Mouse (Mus musculus): ENCODE measurements around the gene Ren1. TPM values are rescaled to one million over a fixed set of nuclear protein-coding genes. Genes with fewer than 3 reads are reported as not detected.

Gene Ren1
- polyA plus RNA-seq, 1 experiment = 0.08 TPM

- H3K27me3 ChIP-seq (ENCODE audit: control insufficient read depth, insufficient read depth, low read length) = no peaks in the 10 kb centered on the region
- H3K4me3 ChIP-seq (replicated peaks; ENCODE audit: insufficient read depth, low read depth, low read length) = no peak overlapping the region
- DNase-seq = no peak
- H3K4me1 ChIP-seq (ENCODE audit: control insufficient read depth, insufficient read depth, low read length) = no peaks in the 10 kb centered on the region
- no peak for TF ChIP-seq POLR2A (IDR thresholded peaks at IDR 0.05; ENCODE audit: borderline replicate concordance, insufficient read depth, low read length)
- TF ChIP-seq CTCF (IDR thresholded peaks at IDR 0.05; ENCODE audit: borderline replicate concordance, insufficient read depth, low read depth, low read length) = no peak
- no peak overlapping the region for H3K27ac ChIP-seq (ENCODE audit: insufficient read depth, low read length)
- 41% methylated on average over 4 of the region's 4 CpGs for WGBS
These were observed 44.4 kb downstream of the Ren1 start for GRCm38 (mm10) chr1:133394702-133395101.

DNA sequence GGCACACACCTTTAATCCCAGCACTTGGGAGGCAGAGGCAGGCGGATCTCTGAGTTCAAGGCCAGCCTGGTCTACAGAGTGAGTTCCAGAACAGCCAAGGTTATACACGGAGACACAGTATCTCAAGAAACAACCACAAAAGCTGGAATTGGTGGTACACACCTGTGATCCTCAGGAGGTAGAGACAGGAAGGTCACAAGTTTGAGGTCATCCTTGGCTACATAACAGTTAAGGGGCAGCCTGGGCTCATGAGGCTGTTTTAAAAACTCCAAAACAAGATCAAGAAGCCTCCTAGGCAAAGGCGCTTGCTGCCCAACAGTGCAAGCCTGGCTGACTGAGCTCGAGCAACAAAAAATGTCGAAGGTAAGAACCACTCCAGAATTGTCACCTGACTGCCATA, 46.4 kb downstream of the Ren1 start:
- Histone ChIP-seq H3K27me3 (ENCODE audit: control insufficient read depth, insufficient read depth, low read length) (no peaks in the 10 kb centered on the region), H3K27ac (ENCODE audit: insufficient read depth, low read length) (no peak overlapping the region), H3K4me3 (replicated peaks; ENCODE audit: insufficient read depth, low read depth, low read length) (no peak overlapping the region), H3K4me1 (ENCODE audit: control insufficient read depth, insufficient read depth, low read length) (no peaks in the 10 kb centered on the region)
- no peak for DNase-seq
- TF ChIP-seq CTCF (IDR thresholded peaks at IDR 0.05; ENCODE audit: borderline replicate concordance, insufficient read depth, low read depth, low read length) (no peak), POLR2A (IDR thresholded peaks at IDR 0.05; ENCODE audit: borderline replicate concordance, insufficient read depth, low read length) (no peak)
- 78% methylated on average over 5 of the region's 5 CpGs for WGBS

GRCm38 (mm10) chr1:133397094-133397482, 46.8 kb downstream of the Ren1 start:
- TF ChIP-seq POLR2A (IDR thresholded peaks at IDR 0.05; ENCODE audit: borderline replicate concordance, insufficient read depth, low read length) (no peak), CTCF (IDR thresholded peaks at IDR 0.05; ENCODE audit: borderline replicate concordance, insufficient read depth, low read depth, low read length) (no peak)
- WGBS = 69% methylated on average over 5 of the region's 5 CpGs
- no peak for DNase-seq
- Histone ChIP-seq H3K4me3 (replicated peaks; ENCODE audit: insufficient read depth, low read depth, low read length) (no peak overlapping the region), H3K4me1 (ENCODE audit: control insufficient read depth, insufficient read depth, low read length) (no peaks in the 10 kb centered on the region), H3K27ac (ENCODE audit: insufficient read depth, low read length) (no peak overlapping the region), H3K27me3 (ENCODE audit: control insufficient read depth, insufficient read depth, low read length) (no peaks in the 10 kb centered on the region)

GRCm38 (mm10) chr1:133397483-133398237, 47.4 kb downstream of the Ren1 start:
- no peak for TF ChIP-seq CTCF (IDR thresholded peaks at IDR 0.05; ENCODE audit: borderline replicate concordance, insufficient read depth, low read depth, low read length)
- TF ChIP-seq POLR2A (IDR thresholded peaks at IDR 0.05; ENCODE audit: borderline replicate concordance, insufficient read depth, low read length) = no peak
- Histone ChIP-seq H3K4me1 (ENCODE audit: control insufficient read depth, insufficient read depth, low read length) (no peaks in the 10 kb centered on the region), H3K27me3 (ENCODE audit: control insufficient read depth, insufficient read depth, low read length) (no peaks in the 10 kb centered on the region), H3K4me3 (replicated peaks; ENCODE audit: insufficient read depth, low read depth, low read length) (no peak overlapping the region), H3K27ac (ENCODE audit: insufficient read depth, low read length) (0 out of 2 replicates have a peak overlapping the region, but pooled peaks have one; percentile 34)
- DNase-seq = peak in 1 of 2 experiments; percentile 19
- 22% methylated on average over 17 of the region's 17 CpGs for WGBS

- Histone ChIP-seq H3K4me3 (replicated peaks; ENCODE audit: insufficient read depth, low read depth, low read length) (no peak overlapping the region), H3K27ac (ENCODE audit: insufficient read depth, low read length) (no peak overlapping the region), H3K27me3 (ENCODE audit: control insufficient read depth, insufficient read depth, low read length) (no peaks in the 10 kb centered on the region), H3K4me1 (ENCODE audit: control insufficient read depth, insufficient read depth, low read length) (no peaks in the 10 kb centered on the region)
- TF ChIP-seq CTCF (IDR thresholded peaks at IDR 0.05; ENCODE audit: borderline replicate concordance, insufficient read depth, low read depth, low read length) (no peak), POLR2A (IDR thresholded peaks at IDR 0.05; ENCODE audit: borderline replicate concordance, insufficient read depth, low read length) (no peak)
- 68% methylated on average over 13 of the region's 13 CpGs for WGBS
- no peak for DNase-seq
These were observed 49.9 kb downstream of the Ren1 start for GRCm38 (mm10) chr1:133400014-133400725.

GRCm38 (mm10) chr1:133404005-133404404, 53.7 kb downstream of the Ren1 start:
- DNase-seq = no peak
- no peaks in the 10 kb centered on the region for H3K27me3 ChIP-seq (ENCODE audit: control insufficient read depth, insufficient read depth, low read length)
- 90% methylated on average over 4 of the region's 4 CpGs for WGBS

GRCm38 (mm10) chr1:133406614-133407013, 56.3 kb downstream of the Ren1 start:
- no peaks in the 10 kb centered on the region for H3K27me3 ChIP-seq (ENCODE audit: control insufficient read depth, insufficient read depth, low read length)
- 88% methylated on average over 7 of the region's 7 CpGs for WGBS
- no peak overlapping the region for H3K27ac ChIP-seq (ENCODE audit: insufficient read depth, low read length)
- no peak overlapping the region for H3K4me3 ChIP-seq (replicated peaks; ENCODE audit: insufficient read depth, low read depth, low read length)
- TF ChIP-seq CTCF (IDR thresholded peaks at IDR 0.05; ENCODE audit: borderline replicate concordance, insufficient read depth, low read depth, low read length) = no peak
- TF ChIP-seq POLR2A (IDR thresholded peaks at IDR 0.05; ENCODE audit: borderline replicate concordance, insufficient read depth, low read length) = no peak
- no peaks in the 10 kb centered on the region for H3K4me1 ChIP-seq (ENCODE audit: control insufficient read depth, insufficient read depth, low read length)
- no peak for DNase-seq

More at GRCm38 (mm10) chr1:133404005-133404404, 53.7 kb downstream of the Ren1 start:
- no peaks in the 10 kb centered on the region for H3K4me1 ChIP-seq (ENCODE audit: control insufficient read depth, insufficient read depth, low read length)
- TF ChIP-seq POLR2A (IDR thresholded peaks at IDR 0.05; ENCODE audit: borderline replicate concordance, insufficient read depth, low read length) = no peak
- TF ChIP-seq CTCF (IDR thresholded peaks at IDR 0.05; ENCODE audit: borderline replicate concordance, insufficient read depth, low read depth, low read length) = no peak
- no peak overlapping the region for H3K4me3 ChIP-seq (replicated peaks; ENCODE audit: insufficient read depth, low read depth, low read length)
- no peak overlapping the region for H3K27ac ChIP-seq (ENCODE audit: insufficient read depth, low read length)

- TF ChIP-seq CTCF (IDR thresholded peaks at IDR 0.05; ENCODE audit: borderline replicate concordance, insufficient read depth, low read depth, low read length) (no peak), POLR2A (IDR thresholded peaks at IDR 0.05; ENCODE audit: borderline replicate concordance, insufficient read depth, low read length) (no peak)
- H3K27ac ChIP-seq (ENCODE audit: insufficient read depth, low read length) = no peak overlapping the region
- 63% methylated on average over 6 of the region's 6 CpGs for WGBS
- no peak for DNase-seq
- H3K4me3 ChIP-seq (replicated peaks; ENCODE audit: insufficient read depth, low read depth, low read length) = no peak overlapping the region
- no peaks in the 10 kb centered on the region for H3K27me3 ChIP-seq (ENCODE audit: control insufficient read depth, insufficient read depth, low read length)
- no peaks in the 10 kb centered on the region for H3K4me1 ChIP-seq (ENCODE audit: control insufficient read depth, insufficient read depth, low read length)
These were observed 57.1 kb downstream of the Ren1 start for GRCm38 (mm10) chr1:133407436-133407835.
